Mouse (Mus musculus) forebrain, embryonic 12.5 days (tissue): ENCODE results near the gene Tmem110. TPM values are rescaled to one million over a fixed set of nuclear protein-coding genes. Genes with fewer than 3 reads are reported as not detected.

Source experiments
- ATAC-seq: fragments of 200-750 bp; cut with Nextera tagmentation; 2 replicates; pipeline ENCODE4 v1.8.0; 2017; ENCODE audit warnings: moderate TSS enrichment; ENCODE audit not compliant: low FRiP score
- H3K27ac ChIP-seq: fragments of 300-500 bp; sonication (generic); 2 replicates; pipeline ENCODE4 v1.5.1; 2016; ENCODE audit warnings: mild to moderate bottlenecking
- H3K27me3 ChIP-seq: fragments of 300-500 bp; sonication (generic); 2 replicates; pipeline ENCODE4 v1.6.1; 2016; ENCODE audit warnings: mild to moderate bottlenecking
- H3K36me3 ChIP-seq: fragments of 300-500 bp; sonication (generic); replicated peaks from 2 replicates; pipeline ENCODE4 v1.6.1; 2016; ENCODE audit warnings: mild to moderate bottlenecking
- H3K4me1 ChIP-seq: fragments of 300-500 bp; sonication (generic); 2 replicates; pipeline ENCODE4 v1.6.1; 2016
- H3K4me2 ChIP-seq: fragments of 300-500 bp; sonication (generic); 2 replicates; pipeline ENCODE4 v1.6.1; 2016; ENCODE audit warnings: mild to moderate bottlenecking, moderate library complexity
- H3K4me3 ChIP-seq: fragments of 300-500 bp; sonication (generic); replicated peaks from 2 replicates; pipeline ENCODE4 v1.5.1; 2016; ENCODE audit warnings: mild to moderate bottlenecking
- H3K9ac ChIP-seq: fragments of 300-500 bp; sonication (generic); 2 replicates; pipeline ENCODE4 v1.6.1; 2016; ENCODE audit warnings: mild to moderate bottlenecking
- H3K9me3 ChIP-seq: fragments of 300-500 bp; sonication (generic); 2 replicates; pipeline ENCODE4 v1.6.1; 2016
- WGBS: fragments of 180-500 bp; shearing (Covaris S2); methylation state at CpG from one replicate; pipeline ENCODE4 v1.1.7; 2016; 5-methylcytosine and 5-hydroxymethylcytosine counted together
- polyA plus RNA-seq: library from polyadenylated mRNA; unstranded; fragments of >200 nt; fragmentation: Nextera tagmentation; extraction: Ambion mirVana; gene quantifications from 2 replicates; pipeline ENCODE4 v1.2.1, GENCODE M21; 2016

Tmem110 gene
- polyA plus RNA-seq: 22.6 and 25.1 TPM in 2 replicates

GRCm38 (mm10) chr14:30825476-30826131, at the start of gene Tmem110:
Gene Tmem110 (plus strand): TSS chr14:30825590.
- whole genome bisulfite sequencing: under 1% methylated on average over 67 of the region's 68 CpGs

GRCm38 (mm10) chr14:30784614-30785013, 40.8 kb upstream of the Tmem110 start:
- H3K9ac ChIP-seq: no peak overlapping the region
- peaks cover 32% of the 10 kb centered on the region for H3K36me3 ChIP-seq
- 93% methylated on average over 6 of the region's 6 CpGs for WGBS

More at GRCm38 (mm10) chr14:30825476-30826131, at the start of gene Tmem110:
- H3K36me3 ChIP-seq: no peaks in the 10 kb centered on the region
- H3K9ac ChIP-seq: peak within 1 kb of the TSS; percentile 86
- H3K4me2 ChIP-seq: peak within 1 kb of the TSS; percentile 84
- H3K27ac ChIP-seq: peak within 1 kb of the TSS; percentile 74
- H3K4me1 ChIP-seq: peaks cover 22% of the 10 kb centered on the region
- no peaks in the 10 kb centered on the region for H3K27me3 ChIP-seq
- ATAC-seq: peak; percentile 96
- no peaks in the 10 kb centered on the region for H3K9me3 ChIP-seq
- H3K4me3 ChIP-seq: peak within 1 kb of the TSS; percentile 82

GRCm38 (mm10) chr14:30789471-30789870, 35.9 kb upstream of the Tmem110 start:
- Histone ChIP-seq H3K4me1 (no peaks in the 10 kb centered on the region), H3K4me2 (no peak overlapping the region), H3K9me3 (no peaks in the 10 kb centered on the region), H3K27me3 (no peaks in the 10 kb centered on the region), H3K4me3 (no peak overlapping the region), H3K27ac (no peak overlapping the region), H3K9ac (no peak overlapping the region), H3K36me3 (peaks cover 35% of the 10 kb centered on the region)
- WGBS: 62% methylated on average over 1 of the region's 1 CpGs
- no peak for ATAC-seq

More at GRCm38 (mm10) chr14:30784614-30785013, 40.8 kb upstream of the Tmem110 start:
- no peak overlapping the region for H3K4me3 ChIP-seq
- H3K9me3 ChIP-seq: no peaks in the 10 kb centered on the region
- no peak for ATAC-seq
- no peak overlapping the region for H3K27ac ChIP-seq
- H3K27me3 ChIP-seq: no peaks in the 10 kb centered on the region
- no peak overlapping the region for H3K4me2 ChIP-seq
- H3K4me1 ChIP-seq: no peaks in the 10 kb centered on the region

- Histone ChIP-seq H3K9ac (no peak overlapping the region), H3K27me3 (no peaks in the 10 kb centered on the region), H3K27ac (no peak overlapping the region), H3K4me3 (no peak overlapping the region), H3K9me3 (no peaks in the 10 kb centered on the region), H3K36me3 (peaks cover 26% of the 10 kb centered on the region), H3K4me1 (no peaks in the 10 kb centered on the region), H3K4me2 (no peak overlapping the region)
- WGBS: 89% methylated on average over 3 of the region's 3 CpGs
- ATAC-seq: no peak
Observed at GRCm38 (mm10) chr14:30792871-30793270, 32.5 kb upstream of the Tmem110 start.

GRCm38 (mm10) chr14:30801756-30802155, 23.6 kb upstream of the Tmem110 start:
- H3K4me1 ChIP-seq: no peaks in the 10 kb centered on the region
- H3K9ac ChIP-seq: no peak overlapping the region
- H3K36me3 ChIP-seq: peaks cover 42% of the 10 kb centered on the region
- no peak overlapping the region for H3K4me3 ChIP-seq
- H3K4me2 ChIP-seq: no peak overlapping the region
- no peaks in the 10 kb centered on the region for H3K9me3 ChIP-seq
- H3K27me3 ChIP-seq: no peaks in the 10 kb centered on the region
- 94% methylated on average over 2 of the region's 2 CpGs for WGBS
- H3K27ac ChIP-seq: no peak overlapping the region
- ATAC-seq: no peak

GRCm38 (mm10) chr14:30821136-30821535, 4.3 kb upstream of the Tmem110 start:
- Histone ChIP-seq H3K4me2 (no peak overlapping the region), H3K9ac (no peak overlapping the region), H3K4me3 (no peak overlapping the region), H3K27ac (no peak overlapping the region), H3K4me1 (peaks cover 6% of the 10 kb centered on the region), H3K36me3 (peaks cover 32% of the 10 kb centered on the region), H3K27me3 (no peaks in the 10 kb centered on the region), H3K9me3 (no peaks in the 10 kb centered on the region)
- 90% methylated on average over 3 of the region's 3 CpGs for WGBS
- ATAC-seq: no peak

- Histone ChIP-seq H3K9me3 (no peaks in the 10 kb centered on the region), H3K27me3 (no peaks in the 10 kb centered on the region), H3K9ac (no peak overlapping the region), H3K4me1 (peaks cover 22% of the 10 kb centered on the region), H3K27ac (no peak overlapping the region), H3K4me3 (no peak overlapping the region), H3K36me3 (peaks cover 5% of the 10 kb centered on the region), H3K4me2 (no peak overlapping the region)
- ATAC-seq: no peak
- WGBS: 69% methylated on average over 6 of the region's 6 CpGs
Observed at GRCm38 (mm10) chr14:30824456-30824995, 864 bp upstream of the Tmem110 start.

GRCm38 (mm10) chr14:30825021-30825475, 342 bp upstream of the Tmem110 start:
- H3K4me2 ChIP-seq: peak overlapping the region; percentile 84
- peak; percentile 4; the same call in 1 of the 2 replicates for ATAC-seq
- no peaks in the 10 kb centered on the region for H3K9me3 ChIP-seq
- H3K9ac ChIP-seq: peak overlapping the region; percentile 86; the same call in 1 of the 2 replicates
- H3K4me1 ChIP-seq: peaks cover 22% of the 10 kb centered on the region
- no peaks in the 10 kb centered on the region for H3K36me3 ChIP-seq
- 36% methylated on average over 5 of the region's 5 CpGs for WGBS
- H3K4me3 ChIP-seq: peak overlapping the region; percentile 82
- no peak overlapping the region for H3K27ac ChIP-seq
- H3K27me3 ChIP-seq: no peaks in the 10 kb centered on the region

GRCm38 (mm10) chr14:30826174-30827140, 1.1 kb downstream of the Tmem110 start:
- Histone ChIP-seq H3K36me3 (no peaks in the 10 kb centered on the region), H3K4me1 (peaks cover 22% of the 10 kb centered on the region), H3K4me2 (peak overlapping the region; percentile 84), H3K27me3 (no peaks in the 10 kb centered on the region), H3K27ac (no peak overlapping the region), H3K9me3 (no peaks in the 10 kb centered on the region), H3K9ac (peak overlapping the region; percentile 86), H3K4me3 (peak overlapping the region; percentile 82)
- WGBS: 21% methylated on average over 17 of the region's 17 CpGs
- ATAC-seq: peak; percentile 44

- Histone ChIP-seq H3K27me3 (no peaks in the 10 kb centered on the region), H3K27ac (no peak overlapping the region), H3K9ac (peak overlapping the region; percentile 12; the same call in 1 of the 2 replicates), H3K4me3 (no peak overlapping the region), H3K4me1 (peaks cover 22% of the 10 kb centered on the region), H3K9me3 (no peaks in the 10 kb centered on the region), H3K4me2 (peak overlapping the region; percentile 84; the same call in 1 of the 2 replicates), H3K36me3 (no peaks in the 10 kb centered on the region)
- 86% methylated on average over 4 of the region's 4 CpGs for WGBS
- ATAC-seq: no peak
Observed at GRCm38 (mm10) chr14:30827480-30827879, 2.1 kb downstream of the Tmem110 start.

GRCm38 (mm10) chr14:30828077-30828476, 2.7 kb downstream of the Tmem110 start:
- no peak overlapping the region for H3K4me2 ChIP-seq
- 91% methylated on average over 4 of the region's 4 CpGs for WGBS
- no peaks in the 10 kb centered on the region for H3K27me3 ChIP-seq
- H3K9me3 ChIP-seq: no peaks in the 10 kb centered on the region
- no peak overlapping the region for H3K4me3 ChIP-seq
- no peak for ATAC-seq
- H3K9ac ChIP-seq: no peak overlapping the region
- no peaks in the 10 kb centered on the region for H3K36me3 ChIP-seq
- no peak overlapping the region for H3K27ac ChIP-seq
- H3K4me1 ChIP-seq: peaks cover 22% of the 10 kb centered on the region
